Mouse (Mus musculus) right cerebral cortex, adult 18-20 months (tissue): Measurements from ENCODE around the gene Wasf2.
A peak's percentile ranks its signal among the peaks of the same experiment; 100 is the strongest.

Experiments
- DNase-seq: peaks from one replicate; pipeline ENCODE4 v3.0.0; 2022; ENCODE audit warnings: mixed read lengths

The Wasf2 gene

GRCm38 (mm10) chr4:133176761-133177403, 46.6 kb downstream of the Wasf2 start:
- no peak for DNase-seq

DNA sequence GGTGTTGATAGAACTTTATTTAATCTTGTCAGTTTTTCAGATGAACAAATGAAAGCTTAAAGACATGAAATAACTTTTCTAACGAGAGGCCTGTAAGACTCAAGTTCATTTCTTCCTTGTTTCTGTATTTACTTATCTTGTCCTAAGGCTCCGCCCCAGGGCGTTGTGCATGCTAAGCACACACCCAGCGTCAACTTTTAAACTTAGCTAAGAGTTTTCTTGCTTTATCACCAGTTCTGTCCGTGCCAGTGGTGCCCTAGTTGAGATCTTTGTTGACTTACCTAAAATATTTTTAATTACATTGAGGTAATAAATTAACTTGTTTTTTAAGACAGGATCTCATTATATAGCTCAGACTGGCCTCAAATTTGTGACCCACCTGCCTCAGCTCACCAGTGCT, 48.0 kb downstream of the Wasf2 start:
- no peak for DNase-seq

DNA sequence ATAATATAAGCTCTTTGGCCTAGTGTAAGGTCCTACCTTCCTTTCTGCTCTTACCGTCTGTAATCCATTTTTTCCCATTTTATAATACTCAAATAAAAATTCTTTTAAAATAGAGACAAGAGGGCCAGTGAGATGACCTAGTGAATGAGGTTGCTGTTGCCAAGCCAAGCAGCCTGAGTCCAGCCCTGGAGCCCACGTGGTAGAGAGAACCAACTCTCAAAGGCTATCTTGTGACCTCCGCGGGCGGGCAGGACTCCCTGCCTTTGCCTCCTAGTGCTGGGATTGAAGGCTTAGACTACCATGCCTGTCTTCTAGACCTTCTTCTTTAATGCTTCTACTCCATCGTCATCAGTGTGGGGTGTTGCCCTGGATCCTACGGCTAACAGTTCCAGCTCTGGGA, 49.0 kb downstream of the Wasf2 start:
- no peak for DNase-seq

- DNase-seq = no peak
Observed at GRCm38 (mm10) chr4:133182439-133183033, 52.2 kb downstream of the Wasf2 start.

DNA sequence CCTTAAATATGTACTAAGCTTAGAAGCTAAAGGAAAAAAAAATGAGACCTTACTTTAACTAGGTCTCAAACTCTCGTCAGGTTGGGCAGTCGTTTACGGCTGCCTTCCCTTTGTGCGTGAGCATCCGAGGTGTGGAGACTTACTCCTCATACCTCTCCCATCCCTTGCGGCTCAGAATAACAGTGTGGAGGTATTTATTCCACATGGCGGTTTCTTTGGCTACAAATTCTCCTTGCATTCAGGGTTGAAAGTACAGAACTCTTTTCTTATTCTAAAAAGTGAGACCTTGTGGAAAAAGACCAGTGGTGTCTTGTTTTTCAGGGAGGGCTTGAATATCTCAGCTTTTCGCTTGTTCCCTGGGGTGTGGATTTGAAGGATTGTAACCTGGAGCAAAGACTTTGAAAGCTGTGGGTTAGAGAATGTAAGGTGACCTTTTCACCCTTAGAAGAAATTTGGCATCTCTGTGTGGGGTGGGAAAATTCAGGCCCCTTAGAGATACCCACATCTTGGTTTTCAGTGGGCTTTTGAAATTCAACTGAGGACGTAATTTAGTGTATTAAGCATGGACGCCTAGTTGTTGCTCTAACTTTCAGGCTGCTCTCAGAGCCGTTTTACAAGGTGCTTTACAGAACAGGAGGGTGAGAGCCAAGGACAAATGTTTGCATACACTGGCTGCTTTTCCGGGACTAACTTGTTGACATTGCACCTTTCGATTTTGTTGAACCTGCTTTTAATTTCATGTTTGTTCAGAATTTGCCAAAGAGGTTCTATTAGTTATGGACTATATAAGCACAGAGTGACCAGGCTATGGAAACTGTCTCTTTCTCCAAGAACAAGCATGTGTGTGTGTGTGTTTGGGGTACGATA, 54.0 kb downstream of the Wasf2 start:
- DNase-seq = no peak

DNA sequence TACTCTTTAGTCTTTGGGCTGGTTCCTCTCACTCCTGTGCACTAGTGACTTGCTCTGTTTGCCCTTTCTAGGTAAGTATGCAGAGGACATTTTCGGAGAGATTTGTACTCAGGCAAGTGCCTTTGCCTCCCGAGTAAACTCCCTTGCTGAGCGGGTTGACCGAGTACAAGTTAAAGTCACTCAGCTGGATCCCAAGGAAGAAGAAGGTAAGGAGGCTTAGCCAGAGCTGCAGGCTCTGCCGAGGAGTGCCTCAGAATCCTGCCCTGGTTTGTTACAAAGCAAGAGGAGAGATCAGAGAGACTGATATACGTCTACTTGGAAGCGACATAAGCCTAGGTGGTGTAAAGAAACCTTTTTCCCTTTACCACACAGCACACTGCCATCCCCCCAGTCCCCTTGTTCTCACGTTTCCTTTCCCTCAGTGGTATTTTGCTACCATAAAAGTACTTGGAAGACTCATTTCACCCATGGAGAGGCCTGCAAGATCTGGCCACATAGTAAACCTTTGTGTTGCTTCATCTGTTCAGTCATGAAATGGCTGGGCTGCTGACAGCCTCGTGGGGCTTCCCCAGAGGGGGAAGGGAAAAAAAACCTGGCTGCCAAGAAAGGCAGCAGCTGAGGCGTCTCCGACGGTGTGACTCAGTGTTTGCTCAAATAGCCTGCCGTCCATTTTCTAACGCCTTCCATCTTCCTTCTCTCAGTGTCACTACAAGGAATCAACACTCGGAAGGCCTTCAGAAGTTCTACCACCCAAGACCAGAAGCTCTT, 54.8 kb downstream of the Wasf2 start:
- no peak for DNase-seq

DNA sequence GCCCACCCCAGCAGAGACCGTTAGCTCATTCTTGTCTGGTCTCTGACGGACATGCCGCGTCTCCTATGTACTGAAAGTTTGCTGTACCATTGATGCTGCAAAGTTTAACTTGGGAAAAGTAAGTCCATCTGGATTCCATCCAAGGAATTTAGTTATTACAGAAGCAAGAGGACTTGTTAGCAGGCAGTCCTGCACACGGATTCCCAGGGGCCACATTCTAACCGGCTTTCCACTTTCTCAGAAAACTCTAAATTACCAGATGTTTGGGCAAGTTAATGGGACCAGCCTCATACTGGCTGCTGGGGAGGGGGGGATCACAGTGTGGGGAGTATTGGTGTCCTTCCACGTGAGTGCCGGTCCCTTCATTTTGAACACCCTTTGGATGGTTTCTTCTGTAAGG, 55.6 kb downstream of the Wasf2 start:
- DNase-seq = no peak

- no peak for DNase-seq
Observed at GRCm38 (mm10) chr4:133186856-133187255, 56.6 kb downstream of the Wasf2 start.

- DNase-seq = no peak
Observed at GRCm38 (mm10) chr4:133189396-133189795, 59.1 kb downstream of the Wasf2 start.

- no peak for DNase-seq
Observed at GRCm38 (mm10) chr4:133194482-133194881, 64.2 kb downstream of the Wasf2 start.

DNA sequence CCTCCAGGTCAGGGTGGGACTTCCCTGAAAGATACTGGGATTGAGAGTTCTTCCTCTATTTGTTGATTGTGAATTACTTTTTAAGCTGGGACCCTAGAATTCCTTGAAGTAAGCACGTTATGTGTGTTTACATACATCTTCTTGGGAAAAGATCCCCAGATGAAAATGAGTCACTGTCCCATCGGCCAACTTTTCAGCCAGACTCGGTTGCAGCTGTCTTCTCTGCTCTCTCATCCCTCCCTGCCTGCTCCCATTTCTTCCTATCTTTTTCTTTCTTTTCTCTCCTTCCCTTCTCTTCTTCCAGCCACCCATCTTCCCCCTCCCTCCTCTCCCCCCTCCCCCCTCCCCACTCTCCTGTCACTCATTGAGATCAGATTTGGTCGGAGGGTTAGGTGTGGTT, 64.7 kb downstream of the Wasf2 start:
- DNase-seq = no peak

DNA sequence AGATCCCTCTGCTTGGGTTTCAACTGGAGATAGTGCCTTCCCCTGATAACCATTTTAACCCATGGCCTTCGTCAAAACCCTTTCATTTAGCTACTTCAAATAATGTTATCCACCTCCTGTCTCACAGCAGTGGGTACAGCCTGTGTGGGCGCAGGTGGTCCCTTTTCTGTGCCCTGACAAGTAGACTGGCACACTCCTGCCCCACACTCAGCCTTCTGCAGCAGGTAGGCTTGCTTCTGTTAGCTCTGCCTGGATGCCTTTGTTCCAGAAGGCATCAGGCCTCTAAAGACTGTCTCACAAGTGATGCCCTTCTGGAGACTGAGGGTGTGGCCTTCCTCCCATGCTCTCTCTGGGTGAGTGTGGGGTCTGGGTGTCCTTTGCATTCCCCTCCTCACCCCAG, 65.8 kb downstream of the Wasf2 start:
- DNase-seq = no peak

DNA sequence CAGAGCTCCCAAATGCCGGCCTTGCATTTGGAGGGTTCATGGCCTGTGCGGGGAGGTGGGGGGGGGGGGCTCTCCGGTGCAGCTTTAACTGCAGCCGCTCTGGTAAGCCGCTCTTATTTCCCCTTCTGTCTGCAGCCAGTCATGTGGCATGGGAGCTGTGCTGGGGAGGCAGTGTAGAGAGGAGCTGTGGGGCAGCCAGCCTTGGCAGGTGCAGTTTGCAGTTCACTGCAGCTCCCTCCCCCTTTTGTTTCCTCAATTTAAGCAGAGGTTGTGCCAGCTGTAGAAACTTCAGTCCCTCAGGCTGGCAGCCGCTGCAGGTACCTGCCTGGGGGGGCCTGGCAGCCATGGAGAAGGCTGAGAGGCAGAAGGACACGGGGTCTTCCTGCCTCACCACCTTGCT, 66.5 kb downstream of the Wasf2 start:
- no peak for DNase-seq

GRCm38 (mm10) chr4:133197355-133197754, 67.0 kb downstream of the Wasf2 start:
- no peak for DNase-seq

DNA sequence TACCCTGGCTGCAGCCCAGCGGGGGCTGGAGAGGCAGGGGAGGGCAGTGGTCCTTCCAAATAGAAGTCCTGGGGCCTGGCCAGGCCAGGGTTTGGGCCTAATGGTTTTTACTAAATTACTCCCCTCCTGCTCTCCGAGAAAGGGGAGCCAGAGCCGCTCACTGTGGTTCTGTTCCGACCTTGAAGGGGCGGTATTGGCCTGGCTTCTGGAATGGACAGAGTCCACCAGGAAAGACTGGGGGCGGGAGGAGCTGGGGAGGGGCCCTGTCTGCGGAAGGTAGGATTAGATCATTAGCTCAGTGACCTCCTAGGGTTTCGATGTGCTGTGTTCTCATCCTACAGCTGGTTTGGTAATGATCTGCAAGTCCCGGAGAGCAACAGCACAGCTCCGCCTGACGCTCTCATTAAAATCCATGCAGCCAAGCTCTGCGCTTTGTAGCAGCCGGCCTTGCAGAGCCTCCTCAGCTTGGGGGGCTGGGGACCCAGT, 67.5 kb downstream of the Wasf2 start:
- DNase-seq = no peak

DNA sequence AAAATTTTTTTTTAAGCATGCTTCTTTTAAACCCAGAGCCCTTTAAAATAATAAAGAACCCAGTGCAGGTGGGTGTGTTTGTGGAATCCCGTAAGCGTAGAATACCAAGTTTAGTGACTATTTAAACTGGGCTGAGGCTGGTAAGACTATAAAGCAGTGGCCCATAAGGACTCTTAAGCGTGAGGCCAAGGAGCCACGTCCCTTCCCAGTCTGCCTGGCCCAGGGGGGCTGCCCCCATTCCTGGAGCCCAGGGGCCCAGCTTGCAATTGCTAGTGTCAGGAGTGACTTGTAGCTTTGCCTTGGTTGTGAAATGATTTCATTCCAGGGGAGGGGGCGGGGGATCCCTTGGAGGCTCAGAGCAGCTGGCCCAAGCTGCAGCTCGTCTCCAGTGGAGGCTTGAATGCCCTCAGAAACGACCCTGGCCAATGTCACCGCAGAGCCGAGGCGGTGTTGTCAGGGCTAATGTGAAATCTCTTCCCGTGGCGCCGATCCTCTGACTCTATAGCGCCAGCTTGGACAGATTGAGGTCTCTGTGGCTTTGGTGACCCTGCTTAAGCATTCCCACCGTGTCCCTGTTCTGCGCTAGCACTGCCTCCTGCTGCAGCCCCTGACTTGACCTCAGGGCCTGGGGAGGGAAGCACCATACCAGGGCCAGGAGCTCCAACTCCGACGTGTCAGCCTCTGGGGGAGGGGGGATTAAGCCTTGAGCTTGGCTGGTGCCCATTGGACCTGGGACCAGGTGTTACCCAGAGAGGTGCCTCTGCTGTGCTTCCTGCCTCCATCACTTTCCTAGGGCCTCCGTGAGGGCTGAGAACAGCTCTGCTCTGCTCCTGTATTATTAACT, 68.3 kb downstream of the Wasf2 start:
- no peak for DNase-seq

DNA sequence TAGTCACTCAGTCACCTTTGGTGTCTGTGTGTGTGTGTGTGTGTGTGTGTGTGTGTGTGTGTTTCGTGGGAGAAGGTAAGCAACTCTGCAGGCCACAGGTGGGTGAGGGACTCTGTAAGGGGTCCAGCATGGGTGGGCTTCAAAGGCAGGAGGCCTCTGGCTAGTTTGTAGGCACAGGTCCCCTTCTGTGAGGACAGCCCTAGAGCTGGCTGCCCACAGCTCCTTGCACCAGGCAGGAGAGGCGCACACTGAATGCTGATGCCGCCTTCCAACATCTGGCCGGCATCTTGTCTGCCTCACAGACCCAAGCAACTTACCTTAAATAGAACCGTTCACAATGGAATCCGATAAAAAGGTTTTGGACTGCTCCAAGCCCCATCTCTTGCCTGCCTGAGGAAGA, 69.4 kb downstream of the Wasf2 start:
- DNase-seq = no peak

- peak; percentile 68 for DNase-seq
Observed at GRCm38 (mm10) chr4:133200343-133200742, 70.0 kb downstream of the Wasf2 start.

- peak; percentile 39 for DNase-seq
Observed at GRCm38 (mm10) chr4:133201006-133201771, 70.9 kb downstream of the Wasf2 start.

GRCm38 (mm10) chr4:133202254-133202653, 71.9 kb downstream of the Wasf2 start:
- DNase-seq = no peak

GRCm38 (mm10) chr4:133203591-133203990, 73.3 kb downstream of the Wasf2 start:
- no peak for DNase-seq
